Mouse (Mus musculus): ENCODE data around the gene Olfr802. TPM values are rescaled to one million over a fixed set of nuclear protein-coding genes. Genes with fewer than 3 reads are reported as not detected.

Gene Olfr802
- polyA plus RNA-seq (2021; fragmentation: Nextera tagmentation) = 0.03 and 0.07 TPM in 2 replicates
- long read RNA-seq, experiment 1 = 0 reads
- long read RNA-seq, experiment 2 = 0 reads

GRCm38 (mm10) chr10:129688069-129688468 is at the start of gene Olfr802:
Gene Olfr802, minus strand, starts transcription at chr10:129688169.

GRCm38 (mm10) chr10:129729275-129729674 is 41.3 kb upstream of the Olfr802 start, which contains the start of gene Olfr805:
Gene Olfr805, minus strand, starts transcription at chr10:129729375.

GRCm38 (mm10) chr10:129702910-129703309 is 14.9 kb upstream of the Olfr802 start, which contains the start of gene Olfr804:
Gene Olfr804, plus strand, starts transcription at chr10:129703210.

GRCm38 (mm10) chr10:129694186-129694585 is 6.2 kb upstream of the Olfr802 start, which contains the start of gene Olfr803:
Gene Olfr803, minus strand, starts transcription at chr10:129694286.

GRCm38 (mm10) chr10:129673765-129674164 is 14.2 kb downstream of the Olfr802 start, which contains the start of gene Olfr801:
Gene Olfr801, minus strand, starts transcription at chr10:129673865.

GRCm38 (mm10) chr10:129657394-129657793 is 30.6 kb downstream of the Olfr802 start, which contains the start of gene Olfr800:
Gene Olfr800, plus strand, starts transcription at chr10:129657694.

GRCm38 (mm10) chr10:129637184-129637583 is 50.8 kb downstream of the Olfr802 start, which contains the start of gene Olfr799:
Gene Olfr799, plus strand, starts transcription at chr10:129637484.

GRCm38 (mm10) chr10:129627834-129628233 is 60.1 kb downstream of the Olfr802 start, which contains the start of gene Olfr798:
Gene Olfr798, minus strand, starts transcription at chr10:129627934.

Other genes starting within 250 kb of the Olfr802 start
- not detected in 2 replicates for gene Olfr787, start 226.3 kb downstream of the Olfr802 start, polyA plus RNA-seq (2021; fragmentation: Nextera tagmentation)
- not detected in 2 replicates for gene Olfr788, start 217.2 kb downstream of the Olfr802 start, polyA plus RNA-seq (2021; fragmentation: Nextera tagmentation)
- gene Olfr789, start 203.4 kb downstream of the Olfr802 start, polyA plus RNA-seq (2021; fragmentation: Nextera tagmentation) = not detected in 2 replicates
- gene Olfr790, start 189.7 kb downstream of the Olfr802 start, polyA plus RNA-seq (2021; fragmentation: Nextera tagmentation) = not detected in 2 replicates
- gene Olfr791, start 166.4 kb downstream of the Olfr802 start, polyA plus RNA-seq (2021; fragmentation: Nextera tagmentation) = not detected in 2 replicates
- not detected in 2 replicates for gene Olfr792, start 149.0 kb downstream of the Olfr802 start, polyA plus RNA-seq (2021; fragmentation: Nextera tagmentation)
- not detected in 2 replicates for gene Olfr794, start 120.5 kb downstream of the Olfr802 start, polyA plus RNA-seq (2021; fragmentation: Nextera tagmentation)
- gene Olfr796, start 75.6 kb downstream of the Olfr802 start, polyA plus RNA-seq (2021; fragmentation: Nextera tagmentation) = not detected in 2 replicates
- not detected in 2 replicates for gene Olfr798, start 60.2 kb downstream of the Olfr802 start, polyA plus RNA-seq (2021; fragmentation: Nextera tagmentation)
- gene Olfr799, start 50.7 kb downstream of the Olfr802 start, polyA plus RNA-seq (2021; fragmentation: Nextera tagmentation) = not detected in 2 replicates
- not detected in 2 replicates for gene Olfr800, start 30.5 kb downstream of the Olfr802 start, polyA plus RNA-seq (2021; fragmentation: Nextera tagmentation)
- not detected in 2 replicates for gene Olfr801, start 14.3 kb downstream of the Olfr802 start, polyA plus RNA-seq (2021; fragmentation: Nextera tagmentation)
- not detected in 2 replicates for gene Olfr803, start 6.1 kb upstream of the Olfr802 start, polyA plus RNA-seq (2021; fragmentation: Nextera tagmentation)
- gene Olfr804, start 15.0 kb upstream of the Olfr802 start, polyA plus RNA-seq (2021; fragmentation: Nextera tagmentation) = not detected in 2 replicates
- not detected in 2 replicates for gene Olfr805, start 41.2 kb upstream of the Olfr802 start, polyA plus RNA-seq (2021; fragmentation: Nextera tagmentation)
- gene Olfr806, start 53.8 kb upstream of the Olfr802 start, polyA plus RNA-seq (2021; fragmentation: Nextera tagmentation) = not detected in 2 replicates
- gene Olfr807, start 69.6 kb upstream of the Olfr802 start, polyA plus RNA-seq (2021; fragmentation: Nextera tagmentation) = not detected in 2 replicates
- not detected in 2 replicates for gene Olfr808, start 77.3 kb upstream of the Olfr802 start, polyA plus RNA-seq (2021; fragmentation: Nextera tagmentation)
- not detected in 2 replicates for gene Olfr809, start 86.5 kb upstream of the Olfr802 start, polyA plus RNA-seq (2021; fragmentation: Nextera tagmentation)
- gene Olfr810, start 106.7 kb upstream of the Olfr802 start, polyA plus RNA-seq (2021; fragmentation: Nextera tagmentation) = not detected in 2 replicates
- gene Olfr811, start 116.2 kb upstream of the Olfr802 start, polyA plus RNA-seq (2021; fragmentation: Nextera tagmentation) = not detected in 2 replicates
- gene Olfr812, start 157.9 kb upstream of the Olfr802 start, polyA plus RNA-seq (2021; fragmentation: Nextera tagmentation) = not detected in 2 replicates
- not detected in 2 replicates for gene Olfr813, start 167.2 kb upstream of the Olfr802 start, polyA plus RNA-seq (2021; fragmentation: Nextera tagmentation)
- gene Olfr814, start 191.7 kb upstream of the Olfr802 start, polyA plus RNA-seq (2021; fragmentation: Nextera tagmentation) = not detected in 2 replicates
- not detected in 2 replicates for gene Olfr815, start 217.7 kb upstream of the Olfr802 start, polyA plus RNA-seq (2021; fragmentation: Nextera tagmentation)
- gene Olfr816, start 227.4 kb upstream of the Olfr802 start, polyA plus RNA-seq (2021; fragmentation: Nextera tagmentation) = not detected in 2 replicates